Mouse (Mus musculus) thymus, adult 2 months (tissue): Measurements from ENCODE around the gene Mlxipl.

Source experiments
- CTCF ChIP-seq: fragments of 200-500 bp; IDR thresholded peaks from 2 replicates; pipeline ENCODE4 v1.5.1; 2012; ENCODE audit warnings: mild to moderate bottlenecking, control low read depth, low read length, moderate library complexity, borderline replicate concordance; ENCODE audit not compliant: control insufficient read depth, poor library complexity, insufficient read depth; ENCODE audit errors: extremely low read depth
- POLR2A ChIP-seq: fragments of 200-500 bp; IDR thresholded peaks from 2 replicates; pipeline ENCODE4 v1.6.1; 2012; ENCODE audit warnings: mild to moderate bottlenecking, low read length, control low read depth, moderate library complexity; ENCODE audit not compliant: control insufficient read depth, poor library complexity, insufficient read depth; ENCODE audit errors: extremely low read depth

DNA sequence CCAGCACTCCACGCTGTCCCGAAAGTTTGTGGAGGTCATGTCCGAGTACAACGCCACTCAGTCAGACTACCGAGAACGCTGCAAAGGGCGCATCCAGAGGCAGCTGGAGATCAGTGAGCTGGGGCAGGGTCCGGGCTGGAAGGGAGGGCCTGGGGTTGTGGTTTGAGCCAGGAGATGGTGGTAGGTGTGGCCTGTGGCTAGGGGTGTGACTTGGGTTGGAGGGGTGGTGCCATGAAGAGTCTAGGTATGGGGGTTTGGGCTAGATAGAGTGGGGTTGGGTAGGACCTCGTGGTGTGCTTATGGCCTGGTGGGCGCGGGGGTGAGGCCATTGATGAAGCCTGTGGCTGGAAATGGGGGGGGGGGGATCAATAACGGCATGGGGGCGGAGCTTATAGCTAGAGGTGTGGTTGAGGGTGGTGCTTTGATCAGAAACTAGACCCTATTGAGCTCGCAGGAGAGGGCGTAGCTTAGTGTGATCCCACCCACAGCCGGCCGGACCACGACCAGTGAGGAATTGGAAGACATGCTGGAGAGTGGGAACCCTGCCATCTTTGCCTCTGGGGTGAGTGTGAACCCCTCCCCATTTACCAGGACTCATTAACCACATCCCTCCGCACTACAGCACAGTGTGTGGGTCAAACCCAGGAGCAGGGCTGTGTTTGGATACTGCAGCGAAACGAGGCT, 47.4 kb upstream of the Mlxipl start:
- TF ChIP-seq POLR2A (no peak), CTCF (no peak)
